Mouse (Mus musculus): ENCODE results near the gene Insr. TPM values are rescaled to one million over a fixed set of nuclear protein-coding genes. Genes with fewer than 3 reads are reported as not detected.
"Not testable (repeated sequence)": the region's sequence is repeated elsewhere in the genome, so short reads cannot be mapped to it uniquely, and the experiment has no call there.

Insr gene
- polyA plus RNA-seq, 1 experiment = 24.6 TPM

DNA sequence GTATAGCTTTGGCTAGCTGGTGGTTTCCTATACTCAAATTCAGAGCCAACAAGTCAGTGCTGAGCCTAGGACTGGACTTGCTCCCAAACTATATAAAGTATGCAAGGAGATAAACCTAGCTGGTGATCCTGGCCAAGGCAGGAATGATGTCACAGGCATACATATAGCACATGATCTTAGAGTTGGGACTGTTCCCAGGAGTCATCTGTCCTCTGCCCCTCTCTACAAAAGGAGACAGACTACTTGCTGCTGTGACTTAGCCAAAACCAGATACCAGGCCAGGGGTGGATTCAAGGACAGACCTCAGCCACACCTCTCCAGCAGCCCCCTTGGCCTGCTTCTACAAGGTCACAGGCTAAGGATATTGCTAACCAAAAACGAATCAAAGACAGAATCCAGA is 92.0 kb downstream of the Insr start:
- 88% methylated on average over 1 of the region's 1 CpGs for WGBS

DNA sequence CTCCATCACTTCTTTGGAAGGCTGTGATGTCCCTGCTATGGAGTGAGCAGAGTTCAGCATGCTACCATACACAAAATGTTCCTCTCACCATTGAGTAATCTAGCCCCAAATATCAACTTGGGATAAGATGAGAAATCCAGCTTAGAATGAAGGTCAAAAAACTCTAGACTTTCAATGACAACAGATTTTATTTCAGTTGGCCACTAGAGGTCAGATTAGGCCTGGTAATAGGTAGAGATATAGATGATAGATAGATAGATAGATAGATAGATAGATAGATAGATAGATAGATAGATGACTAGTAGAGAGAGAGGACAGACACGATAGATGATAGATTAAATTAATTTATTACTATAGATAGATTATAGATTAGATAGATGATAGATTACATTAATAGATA is 99.5 kb downstream of the Insr start:
- H3K4me3 ChIP-seq (replicated peaks; ENCODE audit: control insufficient read depth, low read depth, low read length) = no peak overlapping the region
- 67% methylated on average over 1 of the region's 1 CpGs for WGBS

More for the DNA sequence above, 92.0 kb downstream of the Insr start:
- TF ChIP-seq POLR2A (IDR thresholded peaks at IDR 0.05; ENCODE audit: borderline replicate concordance, control insufficient read depth, low read depth, low read length) (no peak), CTCF (IDR thresholded peaks at IDR 0.05; ENCODE audit: control insufficient read depth, insufficient read depth, low read length) (no peak)
- Histone ChIP-seq H3K4me1 (ENCODE audit: control insufficient read depth, insufficient read depth, low read length) (no peaks in the 10 kb centered on the region), H3K4me3 (replicated peaks; ENCODE audit: control insufficient read depth, low read depth, low read length) (no peak overlapping the region), H3K27ac (ENCODE audit: control insufficient read depth, insufficient read depth, low read depth, low read length, poor library complexity) (no peak overlapping the region)

GRCm38 (mm10) chr8:3177440-3177839 is 102.0 kb downstream of the Insr start:
- no peaks in the 10 kb centered on the region for H3K4me1 ChIP-seq (ENCODE audit: control insufficient read depth, insufficient read depth, low read length)
- TF ChIP-seq CTCF (IDR thresholded peaks at IDR 0.05; ENCODE audit: control insufficient read depth, insufficient read depth, low read length) = no peak
- no peak for TF ChIP-seq POLR2A (IDR thresholded peaks at IDR 0.05; ENCODE audit: borderline replicate concordance, control insufficient read depth, low read depth, low read length)
- 89% methylated on average over 4 of the region's 4 CpGs for WGBS
- H3K4me3 ChIP-seq (replicated peaks; ENCODE audit: control insufficient read depth, low read depth, low read length) = no peak overlapping the region
- H3K27ac ChIP-seq (ENCODE audit: control insufficient read depth, insufficient read depth, low read depth, low read length, poor library complexity) = no peak overlapping the region

More for the DNA sequence above, 99.5 kb downstream of the Insr start:
- TF ChIP-seq POLR2A (IDR thresholded peaks at IDR 0.05; ENCODE audit: borderline replicate concordance, control insufficient read depth, low read depth, low read length) (no peak), CTCF (IDR thresholded peaks at IDR 0.05; ENCODE audit: control insufficient read depth, insufficient read depth, low read length) (no peak)
- Histone ChIP-seq H3K4me1 (ENCODE audit: control insufficient read depth, insufficient read depth, low read length) (no peaks in the 10 kb centered on the region), H3K27ac (ENCODE audit: control insufficient read depth, insufficient read depth, low read depth, low read length, poor library complexity) (no peak overlapping the region)

DNA sequence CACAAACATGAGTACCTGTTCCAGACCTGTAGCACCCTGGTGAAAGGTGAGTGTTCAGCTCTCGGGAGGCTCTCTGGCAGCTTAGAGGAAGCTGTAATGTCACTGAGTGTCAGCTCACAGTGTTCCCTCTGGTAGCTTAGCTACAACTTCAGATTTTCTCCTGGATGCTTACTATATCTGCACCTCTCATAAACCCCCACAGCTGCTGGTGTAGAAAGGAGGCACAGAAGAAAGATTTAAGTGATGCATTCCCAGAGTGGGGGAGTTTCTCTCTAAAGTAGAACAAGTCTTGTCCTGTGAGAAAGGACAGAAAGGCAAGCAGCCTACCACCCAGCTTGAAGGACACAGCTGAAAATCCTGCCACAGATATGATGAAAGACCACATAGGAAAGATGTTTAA is 107.2 kb downstream of the Insr start:
- no peak overlapping the region for H3K4me3 ChIP-seq (replicated peaks; ENCODE audit: control insufficient read depth, low read depth, low read length)

DNA sequence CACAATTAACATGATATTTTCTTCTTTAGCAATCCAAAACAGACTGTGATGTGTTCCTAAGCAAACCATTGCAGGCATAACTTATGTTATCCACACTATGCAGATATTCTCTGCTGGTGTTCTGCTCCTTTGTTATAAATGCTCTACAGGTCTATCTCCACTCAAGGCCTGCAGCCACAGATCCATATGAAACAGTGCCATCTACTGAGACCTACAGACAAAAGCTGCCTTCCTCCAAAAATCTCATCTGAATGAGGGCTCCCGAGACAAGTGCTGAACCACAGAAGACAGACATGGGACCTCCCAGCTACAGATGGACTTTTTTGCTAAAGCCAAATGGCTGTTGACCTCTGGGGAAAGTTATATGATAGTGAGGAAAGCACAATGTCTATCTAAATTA is 132.9 kb downstream of the Insr start:
- H3K4me3 ChIP-seq (replicated peaks; ENCODE audit: control insufficient read depth, low read depth, low read length) = no peak overlapping the region
- WGBS = 40% methylated on average over 1 of the region's 1 CpGs
- H3K4me1 ChIP-seq (ENCODE audit: control insufficient read depth, insufficient read depth, low read length) = no peaks in the 10 kb centered on the region
- TF ChIP-seq CTCF (IDR thresholded peaks at IDR 0.05; ENCODE audit: control insufficient read depth, insufficient read depth, low read length) (no peak), POLR2A (IDR thresholded peaks at IDR 0.05; ENCODE audit: borderline replicate concordance, control insufficient read depth, low read depth, low read length) (no peak)
- no peak overlapping the region for H3K27ac ChIP-seq (ENCODE audit: control insufficient read depth, insufficient read depth, low read depth, low read length, poor library complexity)

More for the DNA sequence above, 107.2 kb downstream of the Insr start:
- Histone ChIP-seq H3K4me1 (ENCODE audit: control insufficient read depth, insufficient read depth, low read length) (no peaks in the 10 kb centered on the region), H3K27ac (ENCODE audit: control insufficient read depth, insufficient read depth, low read depth, low read length, poor library complexity) (no peak overlapping the region)
- WGBS = 50% methylated on average over 1 of the region's 1 CpGs
- TF ChIP-seq CTCF (IDR thresholded peaks at IDR 0.05; ENCODE audit: control insufficient read depth, insufficient read depth, low read length) (no peak), POLR2A (IDR thresholded peaks at IDR 0.05; ENCODE audit: borderline replicate concordance, control insufficient read depth, low read depth, low read length) (no peak)

GRCm38 (mm10) chr8:3100416-3100815 is 179.0 kb downstream of the Insr start:
- H3K4me3 ChIP-seq (replicated peaks; ENCODE audit: control insufficient read depth, low read depth, low read length); H3K4me1 ChIP-seq (ENCODE audit: control insufficient read depth, insufficient read depth, low read length); H3K27ac ChIP-seq (ENCODE audit: control insufficient read depth, insufficient read depth, low read depth, low read length, poor library complexity): not testable (repeated sequence)
- WGBS = 80% methylated on average over 5 of the region's 5 CpGs

Other genes with a start within 250 kb of the Insr start
- 14.8 and 30.1 TPM in 2 replicates for gene A430078G23Rik, start 73.8 kb upstream of the Insr start, polyA plus RNA-seq (2011; ENCODE audit: insufficient read depth, insufficient read length, low replicate concordance, missing spikeins)
- 15.2 and 34.7 TPM in 2 replicates for gene Arhgef18, start 113.4 kb upstream of the Insr start, polyA plus RNA-seq (2011; ENCODE audit: insufficient read depth, insufficient read length, low replicate concordance, missing spikeins)
- 1.7 and 2.6 TPM in 2 replicates for gene Pex11g, start 188.1 kb upstream of the Insr start, polyA plus RNA-seq (2011; ENCODE audit: insufficient read depth, insufficient read length, low replicate concordance, missing spikeins)
- 1.00 TPM in 1 of 2 replicates, not detected in the other for gene Tex45, start 191.2 kb upstream of the Insr start, polyA plus RNA-seq (2011; ENCODE audit: insufficient read depth, insufficient read length, low replicate concordance, missing spikeins)
- gene Zfp358, start 213.5 kb upstream of the Insr start, polyA plus RNA-seq (2011; ENCODE audit: insufficient read depth, insufficient read length, low replicate concordance, missing spikeins) = 3.9 and 5.8 TPM in 2 replicates
- 97.4 and 154 TPM in 2 replicates for gene Mcoln1, start 220.8 kb upstream of the Insr start, polyA plus RNA-seq (2011; ENCODE audit: insufficient read depth, insufficient read length, low replicate concordance, missing spikeins)
- 36.3 and 52.7 TPM in 2 replicates for gene Pnpla6, start 235.8 kb upstream of the Insr start, polyA plus RNA-seq (2011; ENCODE audit: insufficient read depth, insufficient read length, low replicate concordance, missing spikeins)

Data from bone marrow, adult 2 months (tissue).